Mouse (Mus musculus) ES-Bruce4 (cell line): ENCODE data around the gene Vps8.

ENCODE experiments used
- CTCF ChIP-seq: IDR thresholded peaks from one replicate; pipeline ENCODE4 v1.8.1; 2011; ENCODE audit warnings: low read depth, low read length
- EP300 ChIP-seq: IDR thresholded peaks from 2 replicates; pipeline ENCODE4 v1.6.1; 2011; ENCODE audit warnings: low read depth, low read length; ENCODE audit not compliant: insufficient read depth
- POLR2A ChIP-seq: IDR thresholded peaks from one replicate; pipeline ENCODE4 v1.8.1; 2011; ENCODE audit warnings: low read length; ENCODE audit not compliant: insufficient read depth

GRCm38 (mm10) chr16:21395546-21395945, 27.4 kb upstream of the Vps8 start:
- no peak for TF ChIP-seq CTCF
- no peak for TF ChIP-seq POLR2A
- TF ChIP-seq EP300 = no peak
